Mouse (Mus musculus) layer of hippocampus, postnatal 25 days (tissue): ENCODE data around the gene Ybx2. TPM values are rescaled to one million over a fixed set of nuclear protein-coding genes. Genes with fewer than 3 reads are reported as not detected.
"Not testable (repeated sequence)": the region's sequence is repeated elsewhere in the genome, so short reads cannot be mapped to it uniquely, and the experiment has no call there.

ENCODE experiments used
- DNase-seq, 2 experiments: peaks; one replicate each; pipeline ENCODE4 v3.0.0; 2022; ENCODE audit warnings: mixed read lengths in 2 of 2, low spot score in 1 of 2; ENCODE audit errors: extremely low spot score in 1 of 2
- total RNA-seq, 2 experiments: library from RNA; stranded (reverse); gene quantifications; 2 replicates each; pipeline ENCODE4 v1.2.3; 2021

The Ybx2 gene
- total RNA-seq, 2 experiments from 2014 or later: 7.3 to 11.1 TPM

DNA sequence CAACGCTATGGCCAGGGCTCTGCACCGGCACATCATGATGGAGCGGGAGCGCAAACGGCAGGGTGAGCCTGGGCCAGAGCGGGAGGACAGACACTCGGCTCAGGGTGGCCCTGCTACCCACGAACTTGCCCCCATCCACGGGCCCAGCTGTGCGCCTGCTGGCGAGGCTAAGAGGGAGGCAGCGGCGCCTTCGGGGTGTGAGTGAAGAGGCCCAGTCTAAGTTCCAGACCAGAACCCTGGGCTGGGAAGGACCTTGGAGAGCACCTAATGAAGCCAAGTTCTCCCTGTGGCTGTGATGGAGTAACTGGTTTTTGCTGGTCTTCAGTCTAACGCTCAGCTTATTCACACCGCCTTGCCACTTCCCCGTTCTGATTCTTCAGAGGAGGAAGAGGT lies 21.2 kb upstream of the Ybx2 start:
- no peak for DNase-seq

DNA sequence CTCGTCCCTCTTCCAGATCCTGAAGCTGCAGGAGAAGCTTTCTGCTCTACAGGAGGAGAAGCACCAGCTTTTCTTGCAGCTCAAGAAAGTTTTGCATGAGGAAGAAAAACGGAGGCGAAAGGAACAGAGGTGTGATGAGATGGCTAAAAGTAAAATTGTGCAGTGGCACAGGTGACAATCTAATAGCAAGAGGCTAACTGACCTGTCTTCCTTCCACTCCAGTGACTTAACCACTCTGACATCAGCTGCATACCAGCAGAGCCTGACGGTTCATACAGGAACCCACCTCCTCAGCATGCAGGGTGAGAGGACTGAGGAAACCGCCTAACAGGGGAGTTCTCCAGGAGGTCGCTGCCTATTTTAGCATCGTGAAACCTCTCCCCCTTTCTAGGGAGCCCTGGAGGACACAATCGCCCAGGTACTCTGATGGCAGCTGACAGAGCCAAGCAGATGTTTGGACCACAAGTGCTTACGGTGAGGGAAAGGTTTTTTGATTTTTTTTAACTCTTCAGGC lies 20.6 kb upstream of the Ybx2 start:
- no peak for DNase-seq

DNA sequence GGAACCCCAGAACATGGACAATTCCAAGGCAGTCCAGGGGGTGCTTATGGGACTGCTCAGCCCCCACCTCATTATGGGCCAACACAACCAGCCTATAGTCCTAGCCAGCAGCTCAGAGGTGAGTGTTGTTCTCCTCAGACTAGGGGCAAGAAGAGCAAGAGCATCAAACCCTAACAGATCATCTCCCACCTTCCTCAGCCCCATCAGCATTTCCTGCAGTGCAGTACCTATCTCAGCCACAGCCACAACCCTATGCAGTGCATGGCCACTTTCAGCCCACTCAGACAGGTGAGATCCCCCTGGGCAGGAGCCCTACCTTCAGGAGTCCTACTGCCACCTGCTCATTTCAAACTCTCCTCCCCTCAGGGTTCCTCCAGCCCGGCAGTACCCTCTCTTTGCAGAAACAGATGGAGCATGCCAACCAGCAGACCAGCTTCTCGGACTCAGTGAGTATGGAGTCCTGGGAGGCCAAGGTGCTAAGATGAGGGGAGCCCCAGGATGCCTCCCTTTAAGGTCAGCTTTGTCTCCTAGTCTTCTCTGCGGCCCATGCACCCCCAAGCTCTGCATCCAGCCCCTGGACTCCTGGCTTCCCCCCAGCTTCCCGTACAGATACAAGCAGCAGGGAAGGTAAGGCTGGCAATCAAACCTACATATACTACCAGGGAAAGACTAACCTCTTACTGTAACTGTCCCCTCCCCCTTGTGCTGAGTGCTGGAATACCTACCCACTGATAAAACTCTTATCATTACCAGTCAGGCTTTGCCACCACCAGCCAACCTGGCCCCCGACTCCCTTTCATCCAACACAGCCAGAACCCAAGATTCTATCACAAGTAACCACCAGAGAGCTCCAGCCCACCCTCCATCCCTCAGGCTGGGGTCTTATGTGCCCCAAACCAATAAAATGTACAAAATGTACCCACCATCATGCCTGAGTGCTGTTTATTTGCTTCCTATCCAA lies 19.6 kb upstream of the Ybx2 start:
- no peak for DNase-seq

DNA sequence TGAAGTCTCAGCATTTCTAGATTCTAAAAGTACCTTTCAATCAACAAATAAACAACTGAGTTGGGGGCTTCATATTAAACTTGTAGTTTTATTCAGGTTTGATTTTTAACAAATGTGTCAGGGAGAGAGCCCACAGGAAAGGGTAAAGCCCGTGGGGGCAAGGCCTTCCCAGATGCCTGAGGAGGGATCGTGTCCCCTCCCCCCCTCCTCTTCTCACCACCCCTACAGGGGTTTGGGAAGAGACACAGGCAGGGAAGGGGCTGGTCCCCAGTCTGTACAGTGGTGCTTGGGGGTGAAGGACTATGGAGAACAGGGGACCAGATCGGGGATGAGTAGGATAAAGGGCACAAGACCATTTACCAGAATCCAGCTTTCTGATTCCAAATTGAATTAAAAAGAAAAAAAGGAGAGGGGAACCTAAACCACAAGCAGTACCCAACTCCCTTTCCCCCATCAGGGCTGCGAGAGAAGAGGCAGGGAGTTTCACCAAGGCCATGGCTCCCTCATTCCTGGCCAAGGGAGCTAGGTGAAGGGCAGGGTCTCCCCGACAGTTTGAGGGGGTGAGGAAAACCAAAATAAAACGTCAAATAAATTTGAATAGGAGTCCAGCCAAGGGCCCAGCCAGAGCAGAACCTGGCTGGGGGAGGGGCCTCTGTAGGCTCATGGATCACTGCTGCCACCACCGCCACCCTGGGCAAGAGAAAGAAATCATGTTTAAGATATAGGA lies 18.8 kb upstream of the Ybx2 start:
- DNase-seq: not testable (repeated sequence)

DNA sequence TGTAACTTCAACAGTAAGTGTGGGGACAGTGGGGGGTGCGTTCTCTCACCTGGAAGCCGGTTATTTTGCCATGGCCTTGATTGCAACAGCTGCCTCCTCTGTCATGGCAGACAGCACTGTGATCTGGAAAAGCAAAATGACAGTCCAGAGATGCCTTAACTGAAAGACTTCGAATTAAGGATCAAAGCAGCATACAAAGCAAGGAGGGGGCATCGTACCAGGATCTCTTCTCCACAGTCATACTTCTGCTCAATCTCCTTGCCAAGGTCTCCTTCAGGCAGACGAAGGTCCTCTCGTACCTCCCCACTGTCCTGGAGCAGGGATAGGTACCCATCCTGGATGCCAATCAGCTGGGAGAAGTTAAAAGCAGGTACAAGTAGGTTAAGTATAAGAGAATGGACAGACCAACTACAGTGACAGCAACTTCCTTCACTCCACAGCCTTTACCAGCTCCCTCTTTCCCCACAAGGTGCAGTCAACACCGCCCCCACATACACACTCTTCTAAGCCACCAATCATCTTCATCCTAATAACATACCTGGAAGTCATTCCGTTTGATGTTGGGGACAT lies 18.1 kb upstream of the Ybx2 start:
- DNase-seq: no peak

DNA sequence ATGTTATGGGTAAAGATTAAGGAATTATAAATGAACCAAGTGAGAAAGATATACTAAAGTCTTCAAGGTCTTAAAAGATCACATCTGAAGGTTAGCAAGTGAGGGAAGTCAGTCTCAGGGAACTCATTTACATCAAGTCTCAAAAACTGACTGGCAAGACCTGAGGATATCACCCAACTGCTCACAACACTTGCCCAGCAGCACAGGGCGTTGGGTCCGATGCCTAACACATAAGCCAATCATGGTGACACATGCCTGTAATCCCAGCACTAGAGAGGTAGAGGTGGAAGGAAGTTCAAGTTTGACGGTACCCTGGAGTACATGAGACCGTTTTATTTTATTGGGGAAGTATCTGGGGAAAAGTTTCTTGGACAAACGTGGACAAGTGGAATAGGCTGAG lies 17.5 kb upstream of the Ybx2 start:
- DNase-seq: no peak

DNA sequence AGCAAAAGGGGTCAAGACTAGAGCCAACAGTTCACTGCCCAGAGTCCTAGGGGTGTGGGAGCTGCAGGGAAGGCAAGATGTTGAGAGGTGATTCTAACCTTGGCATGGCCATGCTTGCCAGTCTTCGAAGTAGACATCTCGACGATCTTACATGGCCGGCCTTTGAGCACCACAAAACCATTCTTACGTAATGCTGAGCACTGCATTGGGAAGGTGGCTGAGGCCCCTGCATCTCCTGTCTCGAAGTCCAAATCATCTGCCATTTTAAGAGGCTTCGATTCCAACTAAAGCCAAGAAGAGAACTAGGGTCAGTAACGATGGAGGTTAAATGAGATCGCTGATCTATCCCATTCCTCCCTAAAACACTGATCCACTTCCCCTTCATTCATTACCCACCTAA lies 16.5 kb upstream of the Ybx2 start:
- no peak for DNase-seq

DNA sequence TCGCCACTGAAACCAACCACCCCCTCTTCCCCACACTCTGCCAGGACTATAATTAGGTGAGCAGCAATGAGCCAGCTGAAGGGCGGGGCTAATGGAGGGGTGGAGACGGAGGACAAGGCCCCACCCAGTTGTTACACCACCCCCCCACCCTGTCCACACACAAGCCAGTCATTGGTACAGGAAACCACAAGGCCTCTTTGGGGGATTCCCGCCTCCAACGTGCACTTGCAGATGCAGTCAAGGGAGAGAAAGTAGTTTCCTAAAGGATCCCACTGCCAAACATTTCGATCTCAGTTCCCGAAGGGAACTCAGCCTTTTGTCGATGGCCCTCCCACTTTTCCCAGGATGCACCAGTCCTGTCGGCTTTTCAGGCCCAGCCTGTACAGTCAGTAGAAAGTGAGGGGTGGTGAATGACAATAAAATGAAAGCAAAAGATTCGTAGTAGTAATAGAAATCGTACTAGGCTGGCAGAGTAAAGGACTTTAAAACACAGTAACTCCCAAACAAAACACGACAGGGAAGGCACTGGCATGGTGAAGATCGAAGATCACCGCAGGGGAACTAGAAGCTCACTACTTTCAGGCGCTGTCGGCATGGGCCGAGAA lies 15.8 kb upstream of the Ybx2 start:
- DNase-seq: peak in 1 of 2 experiments; percentile 22

DNA sequence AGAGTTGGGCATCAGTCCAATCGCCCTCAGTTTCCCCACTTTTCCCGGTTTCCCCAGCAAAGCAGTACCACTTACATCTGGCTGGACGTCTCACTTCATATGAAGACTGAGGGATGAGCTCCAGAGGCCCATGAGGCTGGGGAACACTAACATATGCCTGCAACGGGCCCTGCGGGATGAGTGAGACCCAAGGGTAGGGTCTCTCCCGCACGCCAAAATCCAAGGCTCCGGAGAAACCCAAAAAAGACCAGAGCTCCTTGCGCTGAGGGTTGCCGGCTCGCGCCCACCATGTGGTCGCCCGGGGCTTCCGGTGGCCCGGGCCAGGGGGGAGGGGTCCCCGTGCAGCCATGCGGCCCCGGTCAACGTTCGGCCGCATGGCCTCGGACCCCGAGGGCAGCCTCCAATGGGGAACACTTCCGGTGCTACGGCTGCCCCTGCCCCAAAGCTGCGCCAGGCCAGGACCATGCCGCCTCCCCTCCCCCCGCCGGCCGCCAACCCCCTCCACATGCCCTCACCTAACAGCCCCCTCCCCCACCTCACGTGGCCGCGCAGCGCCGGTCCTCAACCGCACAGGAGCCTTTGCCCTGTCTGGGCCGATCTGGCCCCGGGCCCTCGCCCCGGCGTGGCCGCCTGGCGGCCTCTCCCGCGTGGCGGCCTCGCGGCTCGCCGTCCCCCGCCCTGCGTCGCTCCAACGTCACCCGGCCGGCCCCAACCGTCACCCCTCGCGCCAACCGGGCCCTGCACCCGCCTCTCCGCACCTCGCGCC lies 15.1 kb upstream of the Ybx2 start:
- DNase-seq: peak in 1 of 2 experiments; percentile 29

DNA sequence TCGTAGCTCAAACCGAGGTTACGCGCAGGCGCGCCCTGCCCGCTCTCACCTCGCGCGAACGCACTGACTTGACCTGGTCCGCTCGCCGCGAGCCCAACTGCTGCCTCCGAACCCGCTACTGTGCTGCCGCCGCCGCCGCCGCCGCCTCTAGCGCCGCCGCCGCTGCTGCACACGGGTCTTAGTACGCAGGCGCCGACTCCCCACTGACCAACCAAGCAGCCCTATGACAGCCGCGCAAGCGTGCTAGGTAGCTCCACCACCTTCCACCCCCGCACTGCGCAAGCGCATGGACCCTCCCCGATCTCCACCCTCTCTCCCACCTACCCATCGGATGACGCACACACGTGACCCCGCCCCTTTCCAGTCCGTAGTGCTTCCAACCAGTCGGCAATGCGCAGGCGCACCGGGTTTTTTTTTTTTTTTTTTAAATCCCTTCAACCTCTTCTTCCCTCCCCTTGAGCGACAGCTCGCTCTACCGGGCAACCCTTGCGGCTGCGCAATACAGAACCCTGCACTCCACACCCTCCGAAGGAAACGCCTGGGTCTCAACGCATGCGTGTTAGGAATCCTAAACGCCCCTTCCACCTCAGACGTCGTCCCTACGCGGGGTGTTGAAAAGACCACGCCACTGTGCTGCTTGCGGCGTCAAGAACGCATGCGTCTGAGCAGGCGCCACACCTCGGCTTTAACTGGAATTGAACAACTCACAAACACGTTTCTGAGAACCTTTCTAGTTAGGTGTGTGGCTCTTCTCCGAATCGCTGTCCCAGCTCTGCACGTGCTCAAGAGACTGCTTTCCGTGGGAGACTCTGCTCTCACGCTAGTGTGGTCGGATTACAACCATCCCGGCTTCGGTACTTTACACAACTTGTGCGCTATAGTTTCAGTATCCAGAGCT lies 14.2 kb upstream of the Ybx2 start, which contains the start of gene Eif5a:
Eif5a (minus strand) TSS at position 845 of the 898 bp plus-strand sequence.
- DNase-seq: peak; percentile 99 to 100

DNA sequence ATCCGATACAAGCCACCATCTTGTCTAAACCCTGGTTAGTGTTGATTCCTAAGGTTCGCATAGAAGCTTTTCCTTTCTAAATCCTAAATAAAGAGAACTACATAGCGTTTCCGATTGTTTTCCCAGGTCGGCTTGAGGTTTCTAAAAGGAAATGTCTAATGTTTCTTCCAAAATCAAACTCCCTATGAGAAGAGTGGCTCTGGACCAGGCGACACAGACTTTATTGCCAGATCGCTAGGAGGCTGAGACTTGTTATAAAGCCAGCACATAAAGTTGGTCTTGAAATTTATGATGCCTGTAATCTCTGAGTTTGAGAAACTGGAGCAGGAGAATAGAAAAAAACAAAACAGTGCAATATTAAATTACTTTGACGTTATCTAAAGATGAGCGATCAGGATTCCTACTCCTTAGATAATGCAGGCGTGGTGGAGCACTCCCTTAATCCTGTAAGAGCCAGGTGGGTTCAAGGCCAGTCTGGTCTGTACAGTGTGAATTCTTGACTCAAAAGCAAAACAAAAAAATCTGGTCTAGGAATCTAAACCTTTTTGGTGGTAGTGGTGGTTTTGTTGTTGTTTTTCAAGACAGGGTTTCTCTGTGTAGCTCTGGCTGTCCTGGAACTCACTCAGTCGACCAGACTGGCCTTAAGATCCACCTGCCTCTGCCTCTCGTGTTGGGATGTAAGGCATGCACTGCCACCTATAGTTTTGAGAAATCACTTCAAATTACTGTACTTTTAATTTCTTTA lies 13.4 kb upstream of the Ybx2 start:
- no peak for DNase-seq

DNA sequence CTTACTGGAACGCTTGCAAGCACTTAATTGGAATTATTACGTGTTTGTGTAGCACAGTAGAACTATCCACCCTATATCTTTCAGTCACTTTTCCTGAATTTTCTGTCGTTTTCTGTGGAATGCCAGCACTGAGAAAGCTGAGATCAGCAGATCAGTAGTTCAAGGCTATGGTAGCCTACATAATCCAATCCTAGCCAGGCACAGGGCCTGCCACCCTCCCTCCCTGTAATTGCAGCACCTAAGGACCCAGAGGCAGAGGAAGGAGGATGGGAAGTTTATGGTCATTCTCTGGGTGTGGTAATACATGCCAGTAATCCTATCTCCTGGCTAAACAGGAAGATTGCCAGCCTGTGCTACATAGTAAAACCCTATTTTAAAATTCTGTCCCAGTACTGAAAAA lies 12.8 kb upstream of the Ybx2 start:
- DNase-seq: no peak

DNA sequence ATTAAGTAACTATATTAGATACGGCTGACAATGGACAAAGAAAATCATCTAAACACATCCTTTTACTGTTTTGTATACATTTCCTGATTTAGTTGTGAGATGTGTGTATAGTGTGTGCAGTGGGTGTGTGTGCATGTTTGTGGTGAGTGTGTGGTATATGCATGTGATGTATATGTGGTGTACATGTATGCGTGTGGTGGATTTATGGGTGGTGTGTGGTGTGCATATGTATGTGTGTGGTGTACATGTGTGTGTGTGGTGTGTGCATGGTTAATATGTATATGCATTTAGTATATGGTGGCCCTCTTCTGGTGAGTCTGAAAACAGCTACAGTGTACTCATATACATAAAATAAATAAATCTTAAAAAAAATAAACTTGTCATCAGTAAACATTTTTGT lies 8.1 kb upstream of the Ybx2 start:
- no peak for DNase-seq

DNA sequence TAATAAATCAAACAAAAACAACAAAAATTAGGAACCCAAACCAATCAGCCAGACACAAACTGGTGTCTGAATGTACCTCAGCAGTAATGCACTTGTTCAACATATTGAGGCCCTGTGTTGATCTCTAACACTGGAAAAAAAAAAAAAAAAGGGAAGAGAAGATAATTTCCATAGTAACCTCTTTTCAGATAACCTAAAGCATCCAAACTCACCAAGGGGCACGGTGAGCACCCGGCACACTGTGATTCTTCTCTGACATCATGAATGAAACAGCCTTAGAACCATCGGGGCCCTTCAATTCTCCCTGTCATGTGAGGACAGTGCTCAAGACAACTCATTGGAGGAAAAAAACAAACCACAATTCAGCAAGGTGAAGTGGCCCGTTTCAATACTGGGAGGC lies 5.9 kb upstream of the Ybx2 start:
- DNase-seq: no peak

DNA sequence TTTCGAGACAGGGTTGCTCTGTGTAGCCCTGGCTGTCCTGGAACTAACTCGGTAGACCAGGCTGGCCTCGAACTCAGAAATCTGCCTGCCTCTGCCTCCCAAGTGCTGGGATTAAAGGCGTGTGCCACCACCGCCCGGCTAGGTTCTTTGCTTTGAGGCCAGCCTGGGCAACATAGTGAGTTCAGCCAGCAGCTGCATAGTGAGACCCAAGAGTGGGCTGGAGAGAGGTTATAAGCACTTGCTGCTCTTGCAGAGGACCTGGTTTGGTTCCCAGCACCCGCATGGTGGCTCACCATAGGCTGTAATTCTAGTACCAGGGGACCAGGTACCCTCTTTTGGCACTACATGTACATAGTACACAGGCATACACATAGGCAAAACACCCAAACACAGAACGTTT lies 5.4 kb upstream of the Ybx2 start:
- DNase-seq: not testable (repeated sequence)

DNA sequence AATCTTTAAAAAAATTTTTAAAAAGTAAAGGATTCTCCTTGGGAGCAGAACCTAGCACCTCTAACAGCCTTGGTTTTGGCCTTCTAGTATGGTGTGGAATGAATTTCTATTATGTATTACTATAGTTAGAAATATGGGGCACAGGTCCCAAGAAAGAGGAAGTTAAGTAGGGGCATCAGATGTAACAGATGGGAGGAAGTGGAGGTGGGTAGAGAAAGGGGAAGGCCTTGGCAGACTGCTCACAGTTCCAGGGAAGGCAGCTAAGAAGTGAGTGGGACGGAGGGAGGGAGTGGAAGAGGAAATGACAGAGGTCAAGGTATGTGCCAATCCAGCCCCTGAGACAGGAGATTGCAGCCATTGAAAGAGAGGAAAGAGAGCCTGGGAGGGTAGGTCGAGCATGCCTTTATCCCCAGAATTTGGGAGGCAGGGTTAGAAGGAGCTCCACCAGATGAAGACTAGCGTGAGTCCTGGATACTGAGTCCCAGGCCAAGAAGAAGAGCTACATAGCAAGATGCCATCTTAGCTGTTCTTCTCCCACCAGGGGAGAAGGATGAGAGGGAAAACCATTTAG lies 4.5 kb upstream of the Ybx2 start:
- no peak for DNase-seq

DNA sequence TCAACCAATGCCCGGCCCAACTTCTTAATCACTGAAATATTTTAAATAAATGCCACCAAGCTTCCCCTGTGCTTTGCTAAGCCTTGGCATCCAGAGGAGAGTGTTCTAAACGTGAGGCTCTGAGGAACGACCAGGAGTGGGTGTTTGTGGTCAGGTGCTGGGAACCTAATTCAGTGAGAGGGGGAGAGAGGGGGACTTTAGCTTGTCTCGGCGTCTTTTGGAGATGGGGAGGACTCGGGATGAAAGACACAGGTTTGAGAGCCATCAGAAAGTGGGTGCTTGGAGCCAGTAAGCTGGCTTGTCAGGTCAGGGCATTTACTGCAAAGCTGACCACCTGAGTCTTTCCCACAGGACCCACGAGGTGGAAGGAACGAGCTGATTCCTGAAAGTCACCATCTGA lies 3.8 kb upstream of the Ybx2 start:
- no peak for DNase-seq

DNA sequence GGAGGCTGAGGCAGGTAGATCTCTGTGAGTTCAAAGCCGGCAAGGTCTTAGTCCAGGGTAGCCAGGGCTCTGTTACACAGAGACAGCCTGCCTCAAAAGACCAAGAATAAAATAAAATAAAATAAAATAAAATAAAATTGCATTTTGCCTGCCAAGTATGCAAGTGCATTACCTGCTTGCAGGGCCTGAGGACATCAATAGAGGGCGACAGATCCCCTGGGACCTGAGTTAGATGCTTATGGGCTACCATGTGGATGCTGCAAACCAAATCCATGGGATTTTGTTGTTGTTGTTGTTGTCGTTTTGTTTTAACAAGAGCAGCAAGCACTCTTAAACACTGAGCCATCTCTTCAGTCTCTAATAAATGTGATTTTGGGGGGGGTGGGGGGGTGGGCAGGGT lies 3.3 kb upstream of the Ybx2 start:
- DNase-seq: no peak
